23 mouse cellular contexts compared by ENCODE assay signal in the genomic region with DNA sequence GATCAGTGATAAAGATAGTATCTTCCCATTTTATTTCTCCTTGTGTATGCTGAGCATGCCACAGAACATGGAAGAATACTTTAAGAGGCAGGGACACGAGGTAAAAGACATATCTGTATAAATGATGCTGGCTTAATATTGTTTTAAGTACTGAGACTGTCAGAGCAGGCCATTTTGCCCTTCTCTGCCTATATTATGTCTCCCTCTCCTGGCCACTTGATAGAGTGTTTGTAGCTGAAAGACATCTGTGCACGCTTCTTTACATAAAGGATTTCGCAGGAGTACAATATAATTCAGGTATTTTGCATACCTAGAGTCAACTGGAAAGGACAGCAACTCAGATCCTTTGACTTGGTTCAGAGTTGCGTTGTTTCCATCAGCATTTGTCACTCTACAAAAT.
DNase-seq lines count a peak whose midpoint lies in the region; ATAC-seq and TF ChIP-seq lines count a peak whose summit lies in the region.
"Had no signal": no experiment of that assay in that cellular context is flagged by ENCODE, and none has a peak within 500 bp of the region (broad histone marks: within the 10 kb centered on the region; RNA-seq: fewer than 3 reads in every experiment).

No protein-coding gene starts in this region.

- no peak overlapping the region for H3K27ac ChIP-seq in forebrain, postnatal 0 days (ENCODE audit: low read depth, low read length)
- no peak overlapping the region for H3K27ac ChIP-seq in forebrain, embryonic 10.5 days
- H3K27ac ChIP-seq in lung, embryonic 14.5 days (ENCODE audit: low read depth) = no peak overlapping the region
- no peak overlapping the region for H3K27ac ChIP-seq in kidney, embryonic 15.5 days
- H3K27ac ChIP-seq: embryonic facial prominence, embryonic 13.5 days; hindbrain, embryonic 13.5 days; limb, embryonic 15.5 days; midbrain, embryonic 12.5 days had no signal

- no peak overlapping the region for H3K4me3 ChIP-seq in forebrain, postnatal 0 days (ENCODE audit: low read depth, low read length)
- H3K4me3 ChIP-seq in forebrain, embryonic 10.5 days = no peak overlapping the region
- no peak overlapping the region for H3K4me3 ChIP-seq in lung, embryonic 14.5 days (ENCODE audit: low read depth, low read length)
- no peak overlapping the region for H3K4me3 ChIP-seq in G1E (ENCODE audit: low read depth, low read length)
- no peak overlapping the region for H3K4me3 ChIP-seq in kidney, embryonic 15.5 days (replicated peaks)
- H3K4me3 ChIP-seq: embryonic facial prominence, embryonic 13.5 days; hindbrain, embryonic 13.5 days; limb, embryonic 15.5 days; midbrain, embryonic 12.5 days had no signal

- no peak overlapping the region for H3K9ac ChIP-seq in forebrain, postnatal 0 days
- H3K9ac ChIP-seq in lung, embryonic 14.5 days = no peak overlapping the region
- H3K9ac ChIP-seq in kidney, embryonic 15.5 days = no peak overlapping the region
- H3K9ac ChIP-seq: embryonic facial prominence, embryonic 13.5 days; hindbrain, embryonic 13.5 days; limb, embryonic 15.5 days; midbrain, embryonic 12.5 days had no signal

- H3K27me3 ChIP-seq in forebrain, postnatal 0 days (ENCODE audit: insufficient read depth, low read length) = no peaks in the 10 kb centered on the region
- H3K27me3 ChIP-seq in forebrain, embryonic 10.5 days (ENCODE audit: poor library complexity, severe bottlenecking) = no peaks in the 10 kb centered on the region
- no peaks in the 10 kb centered on the region for H3K27me3 ChIP-seq in lung, embryonic 14.5 days (ENCODE audit: insufficient read depth, low read length)
- H3K27me3 ChIP-seq in G1E (ENCODE audit: insufficient read depth, low read length) = no peaks in the 10 kb centered on the region
- H3K27me3 ChIP-seq in kidney, embryonic 15.5 days = no peaks in the 10 kb centered on the region
- H3K27me3 ChIP-seq: embryonic facial prominence, embryonic 13.5 days; hindbrain, embryonic 13.5 days; limb, embryonic 15.5 days; midbrain, embryonic 12.5 days had no signal

- peak; percentile 11 for DNase-seq in forebrain, postnatal 0 days
- no peak for DNase-seq in forebrain, embryonic 10.5 days (ENCODE audit: extremely low spot score, low spot score)
- DNase-seq in lung, embryonic 14.5 days = peak; percentile 3
- no peak for DNase-seq in lung, postnatal 25 days (ENCODE audit: low spot score)
- no peak for DNase-seq in G1E (ENCODE audit: low spot score)
- peak; percentile 2 for DNase-seq in embryo, embryonic 11 days
- no peak for DNase-seq in urinary bladder, postnatal 10 days (ENCODE audit: low spot score)
- DNase-seq: cerebellum, adult 11-12 months; cerebellum, postnatal 36 days; gastrocnemius, postnatal 36 days; heart, postnatal 14 days; kidney, adult 11 months; kidney, postnatal 36 days; lung, adult 18-20 months; lung, postnatal 4 days; right cerebral cortex, adult 18-20 months; thymus, adult 2 months had no signal

- H3K4me1 ChIP-seq in forebrain, postnatal 0 days (ENCODE audit: insufficient read depth) = no peaks in the 10 kb centered on the region
- H3K4me1 ChIP-seq in forebrain, embryonic 10.5 days = no peaks in the 10 kb centered on the region
- H3K4me1 ChIP-seq in lung, embryonic 14.5 days (ENCODE audit: insufficient read depth) = no peaks in the 10 kb centered on the region
- H3K4me1 ChIP-seq in G1E (ENCODE audit: insufficient read depth, low read depth, low read length) = no peaks in the 10 kb centered on the region
- H3K4me1 ChIP-seq in kidney, embryonic 15.5 days = no peaks in the 10 kb centered on the region
- H3K4me1 ChIP-seq: embryonic facial prominence, embryonic 13.5 days; hindbrain, embryonic 13.5 days; limb, embryonic 15.5 days; midbrain, embryonic 12.5 days had no signal

- WGBS in forebrain, postnatal 0 days = 71% methylated on average over 4 of the region's 4 CpGs
- 77% methylated on average over 4 of the region's 4 CpGs for WGBS in forebrain, embryonic 10.5 days
- 59% methylated on average over 4 of the region's 4 CpGs for WGBS in lung, embryonic 14.5 days
- whole genome bisulfite sequencing in kidney, embryonic 15.5 days = 75% methylated on average over 4 of the region's 4 CpGs

- ATAC-seq in forebrain, postnatal 0 days = no peak
- no peak for ATAC-seq in lung, embryonic 14.5 days (ENCODE audit: insufficient read depth)
- peak; percentile 15; the same call in 1 of the 2 replicates for ATAC-seq in G1E (ENCODE audit: extremely low read depth, insufficient number of reproducible peaks, low FRiP score, poor library complexity, severe bottlenecking)
- no peak for ATAC-seq in kidney, embryonic 15.5 days (replicated peaks; ENCODE audit: low FRiP score)

- TF ChIP-seq CTCF in forebrain, postnatal 0 days (IDR thresholded peaks at IDR 0.05; ENCODE audit: low read depth) = peak; percentile 35
- 0 out of 2 replicates have a peak, but pooled peaks have one; percentile 9 for TF ChIP-seq CTCF in lung, embryonic 14.5 days (IDR thresholded peaks at IDR 0.05; ENCODE audit: low read depth)
- no peak for TF ChIP-seq CTCF in G1E (IDR thresholded peaks at IDR 0.05; ENCODE audit: low read depth, low read length)

- no peak overlapping the region for H3K4me2 ChIP-seq in forebrain, postnatal 0 days (ENCODE audit: low read depth)
- H3K4me2 ChIP-seq in lung, embryonic 14.5 days = no peak overlapping the region
- no peak overlapping the region for H3K4me2 ChIP-seq in kidney, embryonic 15.5 days
- H3K4me2 ChIP-seq: embryonic facial prominence, embryonic 13.5 days; heart, embryonic 11.5 days; hindbrain, embryonic 13.5 days; limb, embryonic 15.5 days; midbrain, embryonic 12.5 days had no signal

- H3K36me3 ChIP-seq in forebrain, postnatal 0 days (ENCODE audit: insufficient read depth) = no peaks in the 10 kb centered on the region
- no peaks in the 10 kb centered on the region for H3K36me3 ChIP-seq in forebrain, embryonic 10.5 days (replicated peaks)
- H3K36me3 ChIP-seq in lung, embryonic 14.5 days (ENCODE audit: insufficient read depth) = no peaks in the 10 kb centered on the region
- H3K36me3 ChIP-seq in G1E (replicated peaks) = no peaks in the 10 kb centered on the region
- H3K36me3 ChIP-seq in kidney, embryonic 15.5 days = no peaks in the 10 kb centered on the region
- H3K36me3 ChIP-seq: embryonic facial prominence, embryonic 13.5 days; hindbrain, embryonic 13.5 days; limb, embryonic 15.5 days; midbrain, embryonic 12.5 days had no signal

- no peaks in the 10 kb centered on the region for H3K9me3 ChIP-seq in forebrain, postnatal 0 days (ENCODE audit: low read length)
- H3K9me3 ChIP-seq in forebrain, embryonic 10.5 days = no peaks in the 10 kb centered on the region
- H3K9me3 ChIP-seq in lung, embryonic 14.5 days (ENCODE audit: low read depth, low read length) = no peaks in the 10 kb centered on the region
- H3K9me3 ChIP-seq in G1E (replicated peaks) = no peaks in the 10 kb centered on the region
- no peaks in the 10 kb centered on the region for H3K9me3 ChIP-seq in kidney, embryonic 15.5 days (replicated peaks)
- H3K9me3 ChIP-seq: embryonic facial prominence, embryonic 13.5 days; hindbrain, embryonic 13.5 days; limb, embryonic 15.5 days; midbrain, embryonic 12.5 days had no signal

Comparison
In these comparisons a context has a peak if more than half of its experiments do, and no peak if none do; other contexts are left out.
1. DNase-seq: peak in forebrain, postnatal 0 days (single experiment), lung, embryonic 14.5 days (single experiment) and embryo, embryonic 11 days (single experiment); none in forebrain, embryonic 10.5 days (single experiment), lung, postnatal 25 days (single experiment), G1E (single experiment) and urinary bladder, postnatal 10 days (single experiment).